Mouse (Mus musculus) bone marrow, adult 2 months (tissue): ENCODE data around the gene Slc32a1. TPM values are rescaled to one million over a fixed set of nuclear protein-coding genes. Genes with fewer than 3 reads are reported as not detected.

Source experiments
- H3K27ac ChIP-seq: fragments of 200-500 bp; 2 replicates; pipeline ENCODE4 v1.5.1; 2012; ENCODE audit warnings: low read depth, mild to moderate bottlenecking, control low read depth, inconsistent platforms, low read length; ENCODE audit not compliant: control insufficient read depth, poor library complexity, insufficient read depth
- H3K4me1 ChIP-seq: fragments of 200-500 bp; 2 replicates; pipeline ENCODE4 v1.6.1; 2011; ENCODE audit warnings: low read length; ENCODE audit not compliant: control insufficient read depth, insufficient read depth
- H3K4me3 ChIP-seq: fragments of 200-500 bp; replicated peaks from 2 replicates; pipeline ENCODE3; 2011; ENCODE audit warnings: mild to moderate bottlenecking, low read depth, low read length, control low read depth; ENCODE audit not compliant: control insufficient read depth
- CTCF ChIP-seq: fragments of 200-500 bp; IDR thresholded peaks from 2 replicates; pipeline ENCODE4 v1.5.1; 2011; ENCODE audit warnings: low read length, control low read depth; ENCODE audit not compliant: control insufficient read depth, insufficient read depth
- POLR2A ChIP-seq: fragments of 200-500 bp; IDR thresholded peaks from 2 replicates; pipeline ENCODE4 v1.6.1; 2011; ENCODE audit warnings: low read depth, mild to moderate bottlenecking, control low read depth, low read length, borderline replicate concordance; ENCODE audit not compliant: control insufficient read depth
- WGBS: fragments of 180-500 bp; shearing (Covaris S2); methylation state at CpG from one replicate; pipeline ENCODE4 v1.1.7; 2018; 5-methylcytosine and 5-hydroxymethylcytosine counted together
- polyA plus RNA-seq: library from polyadenylated mRNA; stranded (reverse); fragments of >200 nt; gene quantifications from 2 replicates; pipeline ENCODE4 v1.2.4, GENCODE M21; 2011; ENCODE audit warnings: low replicate concordance; ENCODE audit not compliant: missing spikeins, insufficient read depth, insufficient read length

The Slc32a1 gene
- polyA plus RNA-seq, 1 experiment, result not detected

- TF ChIP-seq CTCF, result no peak
- WGBS, result 22% methylated on average over 3 of the region's 3 CpGs
Observed at GRCm38 (mm10) chr2:158590495-158590894, 20.1 kb upstream of the Slc32a1 start.

GRCm38 (mm10) chr2:158591286-158591685, 19.3 kb upstream of the Slc32a1 start:
- no peak overlapping the region for H3K4me3 ChIP-seq
- 53% methylated on average over 5 of the region's 5 CpGs for WGBS
- no peak overlapping the region for H3K27ac ChIP-seq
- TF ChIP-seq CTCF, result no peak
- TF ChIP-seq POLR2A, result no peak
- no peaks in the 10 kb centered on the region; the same call in none of the 2 replicates for H3K4me1 ChIP-seq

More at GRCm38 (mm10) chr2:158590495-158590894, 20.1 kb upstream of the Slc32a1 start:
- Histone ChIP-seq H3K4me1 (no peaks in the 10 kb centered on the region; the same call in 1 of the 2 replicates), H3K4me3 (no peak overlapping the region), H3K27ac (no peak overlapping the region)

- WGBS, result 69% methylated on average over 4 of the region's 4 CpGs
- no peaks in the 10 kb centered on the region; the same call in none of the 2 replicates for H3K4me1 ChIP-seq
- TF ChIP-seq CTCF (no peak), POLR2A (no peak)
- no peak overlapping the region for H3K4me3 ChIP-seq
- no peak overlapping the region for H3K27ac ChIP-seq
Observed at GRCm38 (mm10) chr2:158593371-158593770, 17.2 kb upstream of the Slc32a1 start.

GRCm38 (mm10) chr2:158595103-158595502, 15.5 kb upstream of the Slc32a1 start:
- no peak overlapping the region for H3K4me3 ChIP-seq
- 6% methylated on average over 12 of the region's 12 CpGs for WGBS
- H3K4me1 ChIP-seq, result no peaks in the 10 kb centered on the region; the same call in none of the 2 replicates
- no peak for TF ChIP-seq POLR2A
- TF ChIP-seq CTCF, result no peak
- no peak overlapping the region for H3K27ac ChIP-seq

GRCm38 (mm10) chr2:158595577-158595976, 15.0 kb upstream of the Slc32a1 start:
- Histone ChIP-seq H3K4me3 (no peak overlapping the region), H3K4me1 (no peaks in the 10 kb centered on the region; the same call in 1 of the 2 replicates), H3K27ac (no peak overlapping the region)
- TF ChIP-seq POLR2A, result no peak
- no peak for TF ChIP-seq CTCF
- WGBS, result 51% methylated on average over 7 of the region's 7 CpGs

- WGBS, result 11% methylated on average over 1 of the region's 1 CpGs
- TF ChIP-seq POLR2A (no peak), CTCF (no peak)
Observed at GRCm38 (mm10) chr2:158596803-158597202, 13.8 kb upstream of the Slc32a1 start.

GRCm38 (mm10) chr2:158600517-158600916, 10.1 kb upstream of the Slc32a1 start:
- Histone ChIP-seq H3K4me3 (no peak overlapping the region), H3K27ac (no peak overlapping the region), H3K4me1 (no peaks in the 10 kb centered on the region; the same call in 1 of the 2 replicates)
- 24% methylated on average over 3 of the region's 3 CpGs for WGBS
- TF ChIP-seq CTCF (no peak), POLR2A (no peak)

More at GRCm38 (mm10) chr2:158596803-158597202, 13.8 kb upstream of the Slc32a1 start:
- Histone ChIP-seq H3K4me3 (no peak overlapping the region), H3K4me1 (no peaks in the 10 kb centered on the region; the same call in 1 of the 2 replicates), H3K27ac (no peak overlapping the region)

- Histone ChIP-seq H3K4me3 (no peak overlapping the region), H3K27ac (no peak overlapping the region), H3K4me1 (peaks cover 2% of the 10 kb centered on the region; the same call in 1 of the 2 replicates)
- WGBS, result 79% methylated on average over 1 of the region's 1 CpGs
- no peak for TF ChIP-seq CTCF
- TF ChIP-seq POLR2A, result no peak
Observed at GRCm38 (mm10) chr2:158601326-158601725, 9.2 kb upstream of the Slc32a1 start.

GRCm38 (mm10) chr2:158602663-158603062, 7.9 kb upstream of the Slc32a1 start:
- no peak overlapping the region for H3K27ac ChIP-seq
- 31% methylated on average over 15 of the region's 15 CpGs for WGBS
- TF ChIP-seq POLR2A (no peak), CTCF (no peak)

More at GRCm38 (mm10) chr2:158602663-158603062, 7.9 kb upstream of the Slc32a1 start:
- Histone ChIP-seq H3K4me3 (no peak overlapping the region), H3K4me1 (peaks cover 2% of the 10 kb centered on the region; the same call in 1 of the 2 replicates)
